Mouse (Mus musculus) lung, embryonic 16.5 days (tissue): ENCODE measurements around the gene Zdhhc19. TPM values are rescaled to one million over a fixed set of nuclear protein-coding genes. Genes with fewer than 3 reads are reported as not detected.
A peak's percentile ranks its signal among the peaks of the same experiment; 100 is the strongest.

Experiments
- ATAC-seq: fragments of 200-750 bp; cut with Nextera tagmentation; 2 replicates; pipeline ENCODE4 v1.8.0; 2017; ENCODE audit warnings: low read depth, mild to moderate bottlenecking, moderate library complexity
- H3K27ac ChIP-seq: fragments of 300-500 bp; sonication (generic); 2 replicates; pipeline ENCODE4 v1.5.1; 2014; ENCODE audit warnings: mild to moderate bottlenecking, control low read depth, low read length
- H3K27me3 ChIP-seq: fragments of 300-500 bp; sonication (generic); 2 replicates; pipeline ENCODE4 v1.6.1; 2014; ENCODE audit warnings: low read depth, low read length, mixed read lengths; ENCODE audit not compliant: control insufficient read depth, insufficient read depth
- H3K36me3 ChIP-seq: fragments of 300-500 bp; sonication (generic); 2 replicates; pipeline ENCODE4 v1.6.1; 2014; ENCODE audit warnings: low read length; ENCODE audit not compliant: control insufficient read depth, insufficient read depth
- H3K4me1 ChIP-seq: fragments of 300-500 bp; sonication (generic); replicated peaks from 2 replicates; pipeline ENCODE4 v1.6.1; 2014; ENCODE audit warnings: low read length, mixed read lengths; ENCODE audit not compliant: control insufficient read depth, insufficient read depth
- H3K4me2 ChIP-seq: fragments of 300-500 bp; sonication (generic); 2 replicates; pipeline ENCODE4 v1.6.1; 2014; ENCODE audit warnings: low read depth, low read length, control low read depth
- H3K4me3 ChIP-seq: fragments of 300-500 bp; sonication (generic); 2 replicates; pipeline ENCODE4 v1.5.1; 2014; ENCODE audit warnings: mild to moderate bottlenecking, low read length, control low read depth
- H3K9ac ChIP-seq: fragments of 300-500 bp; sonication (generic); 2 replicates; pipeline ENCODE4 v1.6.1; 2014; ENCODE audit warnings: low read length, control low read depth
- H3K9me3 ChIP-seq: fragments of 300-500 bp; sonication (generic); 2 replicates; pipeline ENCODE4 v1.6.1; 2016; ENCODE audit warnings: low read length; ENCODE audit not compliant: control insufficient read depth
- WGBS: fragments of 180-500 bp; shearing (Covaris S2); extraction: QIAGEN DNeasy Blood & Tissue Kit; methylation state at CpG from one replicate; pipeline ENCODE4 v1.1.7; 2014; 5-methylcytosine and 5-hydroxymethylcytosine counted together
- polyA plus RNA-seq: library from polyadenylated mRNA; unstranded; fragments of >200 nt; fragmentation: Nextera tagmentation; extraction: Ambion mirVana; gene quantifications from 2 replicates; pipeline ENCODE4 v1.2.1, GENCODE M21; 2015

The Zdhhc19 gene
- polyA plus RNA-seq, 1 experiment from 2014 or later = not detected

DNA sequence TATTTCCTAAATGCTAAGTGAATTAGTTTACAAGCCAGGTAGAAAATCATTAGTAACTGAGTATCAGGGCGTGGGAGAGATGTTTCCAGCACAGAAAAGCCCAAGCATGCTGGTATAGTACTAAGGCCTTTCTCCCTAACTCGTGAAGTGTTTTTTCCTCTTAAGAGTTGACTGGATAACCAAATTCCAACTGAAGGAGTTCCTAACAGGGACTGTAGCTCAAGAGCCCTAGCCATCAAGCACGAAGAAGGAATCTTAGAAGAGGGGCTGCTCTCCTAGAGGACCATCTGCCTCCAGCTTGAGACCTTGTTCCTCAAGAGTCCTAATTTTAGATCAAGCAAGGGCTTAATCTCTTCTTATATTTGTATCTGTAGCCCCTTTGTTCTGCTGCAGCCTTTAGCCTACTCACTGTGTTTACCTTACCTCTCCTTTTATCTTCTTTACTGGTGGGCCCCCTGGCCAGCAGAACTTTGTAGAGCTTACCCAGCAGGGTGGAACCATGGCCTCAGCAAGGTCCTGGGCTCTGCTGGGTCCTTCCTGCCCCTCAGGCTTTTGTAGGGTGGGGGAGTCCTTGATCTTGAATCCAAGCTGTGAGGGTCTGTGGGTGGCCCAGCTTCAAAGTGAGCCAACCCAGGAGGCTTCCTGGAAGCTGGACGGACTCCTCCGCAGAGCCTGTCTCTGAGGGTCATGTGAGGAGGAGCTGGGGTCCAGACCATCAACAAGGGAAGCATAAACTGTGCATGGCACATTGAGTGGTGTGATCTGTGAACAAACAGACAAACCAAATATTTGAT lies 42.0 kb downstream of the Zdhhc19 start:
- H3K36me3 ChIP-seq = no peaks in the 10 kb centered on the region

GRCm38 (mm10) chr16:32538761-32539255 lies 42.7 kb downstream of the Zdhhc19 start:
- peak; percentile 42 for ATAC-seq
- H3K4me3 ChIP-seq = no peak overlapping the region
- 31% methylated on average over 3 of the region's 3 CpGs for WGBS
- H3K27ac ChIP-seq = peak overlapping the region; percentile 37; the same call in 1 of the 2 replicates
- no peak overlapping the region for H3K9ac ChIP-seq
- no peaks in the 10 kb centered on the region for H3K27me3 ChIP-seq
- no peaks in the 10 kb centered on the region for H3K36me3 ChIP-seq
- no peaks in the 10 kb centered on the region for H3K9me3 ChIP-seq
- peaks cover 17% of the 10 kb centered on the region for H3K4me1 ChIP-seq
- H3K4me2 ChIP-seq = no peak overlapping the region

More for the DNA sequence above, 42.0 kb downstream of the Zdhhc19 start:
- Histone ChIP-seq H3K9me3 (no peaks in the 10 kb centered on the region), H3K27ac (peak overlapping the region; percentile 81), H3K9ac (no peak overlapping the region), H3K4me2 (no peak overlapping the region), H3K4me3 (no peak overlapping the region), H3K4me1 (peaks cover 17% of the 10 kb centered on the region), H3K27me3 (no peaks in the 10 kb centered on the region)
- ATAC-seq = peak; percentile 69
- WGBS = 33% methylated on average over 5 of the region's 5 CpGs

DNA sequence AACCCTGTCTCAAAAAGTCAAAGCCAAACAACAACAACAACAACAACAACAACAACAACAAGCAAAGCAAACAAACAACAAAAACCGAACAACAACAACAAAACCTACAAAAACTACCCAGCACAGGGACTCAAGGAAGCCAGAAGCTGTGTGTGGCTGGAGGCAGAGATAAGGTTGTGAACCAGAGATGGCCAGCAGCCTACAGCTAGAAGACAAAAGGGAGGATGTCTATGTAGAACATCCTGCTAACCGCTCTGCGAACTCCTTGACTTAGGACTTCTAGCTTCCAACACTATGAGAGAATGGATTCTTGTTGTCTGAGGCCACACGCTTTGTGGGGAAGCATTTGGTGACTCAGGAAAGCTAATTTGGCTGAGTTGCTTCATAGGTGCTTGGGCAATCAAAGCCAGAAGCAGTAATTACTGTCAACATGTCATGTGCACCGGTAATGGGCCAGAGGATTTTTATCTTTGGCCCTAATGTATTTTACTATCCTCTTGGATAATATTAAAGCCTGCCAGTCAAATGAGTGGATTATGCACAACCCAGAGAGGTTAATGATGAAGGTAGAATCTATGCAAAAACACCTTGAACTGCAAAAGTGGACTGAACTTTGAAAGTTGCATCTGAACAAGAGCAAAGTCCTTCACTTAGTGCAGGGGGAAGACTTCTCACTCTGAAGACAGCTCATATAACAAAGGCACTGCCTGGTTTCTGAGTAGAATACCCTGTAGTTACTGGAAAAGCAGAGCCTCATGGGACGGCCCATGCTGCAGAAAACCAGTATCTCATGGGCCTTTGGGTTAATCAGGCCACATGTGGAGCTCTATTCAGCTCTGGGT lies 45.5 kb downstream of the Zdhhc19 start:
- Histone ChIP-seq H3K4me1 (0 out of 2 replicates have a peak, but pooled peaks cover 4% of the 10 kb centered on the region), H3K4me3 (no peak overlapping the region), H3K9me3 (no peaks in the 10 kb centered on the region), H3K4me2 (no peak overlapping the region), H3K36me3 (no peaks in the 10 kb centered on the region), H3K27me3 (no peaks in the 10 kb centered on the region), H3K9ac (no peak overlapping the region), H3K27ac (no peak overlapping the region)
- no peak for ATAC-seq
- 81% methylated on average over 6 of the region's 6 CpGs for WGBS

DNA sequence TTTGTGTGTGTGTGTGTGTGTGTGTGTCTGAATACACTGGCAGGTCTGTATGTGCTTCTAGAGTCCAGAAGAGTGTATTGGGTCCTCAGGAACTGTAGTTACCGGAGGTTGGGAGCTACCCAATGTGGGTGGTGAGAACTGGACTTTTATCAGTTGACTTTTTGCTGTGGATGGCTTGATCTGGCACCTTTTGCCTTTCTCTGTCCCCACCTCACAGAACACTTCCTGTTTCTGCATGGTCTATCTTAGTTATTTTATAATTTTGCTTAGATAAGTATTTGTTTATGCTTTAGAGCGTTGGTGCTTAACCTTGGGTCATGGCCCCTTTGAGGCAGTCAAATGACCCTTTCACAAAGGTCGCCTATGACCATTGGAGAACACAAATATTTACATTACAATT lies 47.4 kb downstream of the Zdhhc19 start:
- Histone ChIP-seq H3K27ac (no peak overlapping the region), H3K9me3 (no peaks in the 10 kb centered on the region), H3K36me3 (no peaks in the 10 kb centered on the region), H3K4me2 (no peak overlapping the region), H3K9ac (no peak overlapping the region), H3K4me3 (no peak overlapping the region), H3K27me3 (no peaks in the 10 kb centered on the region), H3K4me1 (0 out of 2 replicates have a peak, but pooled peaks cover under 1% of the 10 kb centered on the region)
- no peak for ATAC-seq
- whole genome bisulfite sequencing = 66% methylated on average over 3 of the region's 3 CpGs

DNA sequence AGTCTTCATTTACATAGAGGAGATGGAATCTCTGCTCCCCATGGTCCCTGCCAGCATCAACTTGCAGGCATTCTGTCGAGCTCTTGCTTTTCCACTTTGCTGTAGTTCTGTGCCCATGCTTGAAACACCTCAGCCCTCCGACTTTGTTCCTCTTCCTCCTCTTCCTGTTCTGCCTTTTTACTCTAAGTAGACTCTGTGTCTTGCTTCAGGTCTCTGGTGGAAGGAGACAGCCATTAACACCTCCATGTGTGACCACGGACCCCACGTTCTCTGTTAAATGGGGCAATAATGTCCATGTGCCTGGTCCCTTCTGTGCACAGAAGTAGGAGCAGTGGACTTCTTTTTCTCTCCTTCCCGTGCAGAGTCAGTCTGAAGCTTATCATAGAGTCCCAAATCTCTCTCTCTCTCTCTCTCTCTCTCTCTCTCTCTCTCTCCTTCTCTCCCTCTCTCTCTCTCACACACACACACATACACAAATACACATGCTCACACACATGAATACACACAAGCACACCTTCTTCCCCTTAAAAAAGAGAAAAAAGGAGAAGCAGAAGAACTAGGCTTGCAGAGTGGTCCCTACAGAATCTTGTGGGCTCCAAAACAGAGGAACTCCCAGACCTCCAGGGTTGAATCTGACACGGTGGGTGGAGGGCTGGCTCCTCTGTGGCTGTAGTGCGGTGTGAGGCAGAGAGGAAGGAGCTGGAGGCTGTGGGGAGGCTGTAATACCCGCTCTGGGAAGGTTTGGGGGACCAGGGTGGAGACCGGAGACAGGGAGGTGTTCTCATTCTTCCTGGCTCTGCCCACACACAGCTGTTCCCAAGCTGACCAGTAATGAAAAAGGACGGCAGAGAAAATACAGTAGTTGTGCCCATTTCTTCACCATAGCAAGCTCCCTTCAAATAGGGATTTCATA lies 51.3 kb downstream of the Zdhhc19 start:
- WGBS = 47% methylated on average over 10 of the region's 10 CpGs
- Histone ChIP-seq H3K27me3 (no peaks in the 10 kb centered on the region), H3K36me3 (no peaks in the 10 kb centered on the region), H3K27ac (no peak overlapping the region), H3K9me3 (no peaks in the 10 kb centered on the region), H3K4me3 (no peak overlapping the region), H3K4me2 (no peak overlapping the region), H3K9ac (no peak overlapping the region), H3K4me1 (peaks cover 6% of the 10 kb centered on the region)
- ATAC-seq = no peak

DNA sequence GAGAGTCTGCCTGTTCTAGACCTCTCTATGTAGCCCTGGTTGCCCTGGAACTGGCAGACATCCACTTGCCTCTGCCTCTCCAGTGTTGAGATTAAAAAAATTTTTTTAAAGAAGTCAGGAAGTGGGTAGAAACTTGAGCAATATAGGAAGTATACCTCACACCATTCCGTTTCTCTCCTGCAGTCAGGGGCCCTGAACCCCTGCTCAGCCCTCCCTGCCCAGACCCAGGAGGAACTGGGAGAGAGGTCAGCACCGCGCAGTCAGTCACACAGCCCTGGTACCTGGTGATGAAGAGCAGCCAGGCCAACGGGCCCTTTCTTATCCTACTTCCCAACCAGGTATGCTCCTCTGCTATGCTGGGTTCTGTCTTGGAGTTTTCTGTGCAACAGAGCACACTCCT lies 54.0 kb downstream of the Zdhhc19 start:
- H3K27me3 ChIP-seq = no peaks in the 10 kb centered on the region
- ATAC-seq = no peak
- H3K36me3 ChIP-seq = no peaks in the 10 kb centered on the region
- H3K4me2 ChIP-seq = no peak overlapping the region
- 81% methylated on average over 4 of the region's 4 CpGs for WGBS
- no peak overlapping the region for H3K9ac ChIP-seq
- no peaks in the 10 kb centered on the region for H3K9me3 ChIP-seq
- no peak overlapping the region for H3K27ac ChIP-seq
- peaks cover 6% of the 10 kb centered on the region for H3K4me1 ChIP-seq
- no peak overlapping the region for H3K4me3 ChIP-seq

DNA sequence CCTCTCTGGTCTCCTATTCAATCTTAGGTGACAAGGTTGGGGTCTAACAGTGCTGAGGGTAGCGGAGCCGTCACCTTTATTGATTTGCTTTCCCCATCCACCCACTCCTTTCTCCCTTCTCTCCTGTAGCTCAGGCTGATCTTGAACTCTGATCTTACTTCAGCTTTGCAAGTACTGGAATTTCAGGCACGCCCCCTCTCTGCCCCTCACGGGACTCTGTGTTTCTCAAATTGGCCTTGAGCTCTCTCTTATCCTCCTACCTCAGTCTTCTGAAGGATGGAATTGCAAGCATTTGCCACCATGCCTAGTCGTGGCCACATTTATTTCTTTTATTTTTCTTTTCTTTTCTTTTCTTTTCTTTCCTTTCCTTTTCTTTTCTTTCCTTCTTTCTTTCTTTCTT lies 54.4 kb downstream of the Zdhhc19 start:
- ATAC-seq = no peak
- Histone ChIP-seq H3K4me2 (no peak overlapping the region), H3K27me3 (no peaks in the 10 kb centered on the region), H3K4me3 (no peak overlapping the region), H3K27ac (no peak overlapping the region), H3K9ac (no peak overlapping the region), H3K9me3 (no peaks in the 10 kb centered on the region), H3K36me3 (no peaks in the 10 kb centered on the region), H3K4me1 (peaks cover 6% of the 10 kb centered on the region)
- WGBS = 83% methylated on average over 5 of the region's 5 CpGs

DNA sequence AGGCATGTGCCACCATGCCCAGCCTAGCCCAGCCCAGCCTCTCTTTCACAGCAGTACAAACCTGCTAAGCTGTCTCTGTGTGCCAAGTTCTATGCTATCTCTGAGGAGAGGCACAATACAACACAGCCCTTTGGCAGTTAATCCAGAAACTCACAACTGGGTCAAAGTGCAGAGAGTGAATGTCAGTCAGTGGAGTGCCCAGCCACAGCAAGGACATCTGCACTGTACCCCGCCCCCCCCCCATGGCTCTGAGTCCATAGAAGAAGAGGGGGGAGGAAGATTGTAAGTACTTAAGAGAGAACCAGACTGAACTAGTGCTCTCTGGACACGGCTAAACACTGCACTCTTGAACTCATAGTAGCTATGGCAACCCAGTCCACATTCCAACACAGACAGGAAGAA lies 55.3 kb downstream of the Zdhhc19 start:
- 26% methylated on average over 2 of the region's 2 CpGs for WGBS
- no peaks in the 10 kb centered on the region for H3K9me3 ChIP-seq
- no peaks in the 10 kb centered on the region for H3K36me3 ChIP-seq
- H3K27me3 ChIP-seq = no peaks in the 10 kb centered on the region
- H3K4me2 ChIP-seq = no peak overlapping the region
- no peak overlapping the region for H3K27ac ChIP-seq
- H3K4me1 ChIP-seq = peaks cover 6% of the 10 kb centered on the region
- peak; percentile 85 for ATAC-seq
- no peak overlapping the region for H3K4me3 ChIP-seq
- no peak overlapping the region for H3K9ac ChIP-seq
